Mouse (Mus musculus): ENCODE measurements around the gene Git1. TPM values are rescaled to one million over a fixed set of nuclear protein-coding genes. Genes with fewer than 3 reads are reported as not detected.
A peak's percentile ranks its signal among the peaks of the same experiment; 100 is the strongest.

Git1 gene
- 10 to 100 TPM; 49.7 to 57.8 TPM for total RNA-seq (2021)
- long read RNA-seq, experiment 1, partial matches to known transcripts = 9 of 10 reads
- long read RNA-seq, experiment 1, other reads (novel, unspliced or antisense) = 1 of 10 reads
- long read RNA-seq, experiment 2, transcript Git1-202 (19 exons, 3,476 nt) = major isoform, 34 of 52 reads
- long read RNA-seq, experiment 2, partial matches to known transcripts = 10 of 52 reads
- long read RNA-seq, experiment 2, other reads (novel, unspliced or antisense) = 4 of 52 reads

- DNase-seq = peak; percentile 73
Observed at GRCm38 (mm10) chr11:77493512-77494343, at the start of gene Git1. TSS of gene Git1 (plus strand) at chr11:77493562.

- DNase-seq = peak; percentile 61
Observed at GRCm38 (mm10) chr11:77444939-77445338, 48.4 kb upstream of the Git1 start.

- DNase-seq = peak; percentile 59
Observed at GRCm38 (mm10) chr11:77446628-77447041, 46.7 kb upstream of the Git1 start.

- no peak for DNase-seq
Observed at GRCm38 (mm10) chr11:77449224-77449623, 44.1 kb upstream of the Git1 start.

- DNase-seq = no peak
Observed at GRCm38 (mm10) chr11:77451670-77452069, 41.7 kb upstream of the Git1 start.

- DNase-seq = no peak
Observed at GRCm38 (mm10) chr11:77453388-77453787, 40.0 kb upstream of the Git1 start.

- DNase-seq = no peak
Observed at GRCm38 (mm10) chr11:77455770-77456510, 37.4 kb upstream of the Git1 start.

- DNase-seq = no peak
Observed at GRCm38 (mm10) chr11:77456866-77457265, 36.5 kb upstream of the Git1 start.

GRCm38 (mm10) chr11:77461856-77462255 is 31.5 kb upstream of the Git1 start:
- no peak for DNase-seq

- peak; percentile 90 for DNase-seq
Observed at GRCm38 (mm10) chr11:77462283-77463100, 30.9 kb upstream of the Git1 start, which contains the start of gene Coro6. TSS of gene Coro6 (plus strand) at chr11:77462411.

- no peak for DNase-seq
Observed at GRCm38 (mm10) chr11:77463101-77463445, 30.3 kb upstream of the Git1 start.

- DNase-seq = no peak
Observed at GRCm38 (mm10) chr11:77463786-77464185, 29.6 kb upstream of the Git1 start.

GRCm38 (mm10) chr11:77464684-77465083 is 28.7 kb upstream of the Git1 start:
- peak; percentile 76 for DNase-seq

GRCm38 (mm10) chr11:77465111-77465510 is 28.3 kb upstream of the Git1 start:
- DNase-seq = no peak

- no peak for DNase-seq
Observed at GRCm38 (mm10) chr11:77466544-77466943, 26.8 kb upstream of the Git1 start.

GRCm38 (mm10) chr11:77467157-77467556 is 26.2 kb upstream of the Git1 start:
- DNase-seq = peak; percentile 86

GRCm38 (mm10) chr11:77467784-77468183 is 25.6 kb upstream of the Git1 start:
- peak; percentile 89 for DNase-seq

- no peak for DNase-seq
Observed at GRCm38 (mm10) chr11:77468397-77468796, 25.0 kb upstream of the Git1 start.

GRCm38 (mm10) chr11:77471407-77471806 is 22.0 kb upstream of the Git1 start:
- no peak for DNase-seq

- DNase-seq = no peak
Observed at GRCm38 (mm10) chr11:77472775-77473174, 20.6 kb upstream of the Git1 start.

GRCm38 (mm10) chr11:77476216-77476615 is 17.1 kb upstream of the Git1 start:
- DNase-seq = no peak

- no peak for DNase-seq
Observed at GRCm38 (mm10) chr11:77476895-77477294, 16.5 kb upstream of the Git1 start.

Data from adrenal gland, postnatal 10 days (tissue).